Mouse (Mus musculus): ENCODE measurements around the gene Ascl5. TPM values are rescaled to one million over a fixed set of nuclear protein-coding genes. Genes with fewer than 3 reads are reported as not detected.

Ascl5 gene
- not detected in 2 replicates for polyA plus RNA-seq (2015; fragmentation: Nextera tagmentation; extraction: Ambion mirVana)

- 21% methylated on average over 29 of the region's 29 CpGs for WGBS
- H3K27me3 ChIP-seq (ENCODE audit: control insufficient read depth, insufficient read depth, low read length): peaks cover 40% of the 10 kb centered on the region
- H3K9me3 ChIP-seq (replicated peaks; ENCODE audit: control insufficient read depth, low read length): no peaks in the 10 kb centered on the region
- no peak within 1 kb of the TSS for H3K9ac ChIP-seq (ENCODE audit: low read length)
- peak within 1 kb of the TSS; percentile 39 for H3K4me3 ChIP-seq (ENCODE audit: low read length)
- H3K4me2 ChIP-seq (ENCODE audit: low read depth, low read length): peak within 1 kb of the TSS; percentile 59
- ATAC-seq (replicated peaks; ENCODE audit: extremely low read depth, insufficient read depth, low FRiP score): no peak
- no peak within 1 kb of the TSS for H3K27ac ChIP-seq (ENCODE audit: low read length)
- H3K4me1 ChIP-seq (ENCODE audit: control insufficient read depth, insufficient read depth, low read length): peaks cover 7% of the 10 kb centered on the region
- no peaks in the 10 kb centered on the region for H3K36me3 ChIP-seq (ENCODE audit: control insufficient read depth, insufficient read depth)
Observed at GRCm38 (mm10) chr1:136050312-136051012, at the start of gene Ascl5. Gene Ascl5, plus strand, starts transcription at chr1:136050804.

GRCm38 (mm10) chr1:136001438-136001837, 49.2 kb upstream of the Ascl5 start:
- whole genome bisulfite sequencing: 82% methylated on average over 2 of the region's 2 CpGs
- Histone ChIP-seq H3K36me3 (ENCODE audit: control insufficient read depth, insufficient read depth) (no peaks in the 10 kb centered on the region), H3K27me3 (ENCODE audit: control insufficient read depth, insufficient read depth, low read length) (no peaks in the 10 kb centered on the region), H3K9ac (ENCODE audit: low read length) (no peak overlapping the region), H3K4me2 (ENCODE audit: low read depth, low read length) (no peak overlapping the region), H3K9me3 (replicated peaks; ENCODE audit: control insufficient read depth, low read length) (no peaks in the 10 kb centered on the region), H3K4me3 (ENCODE audit: low read length) (no peak overlapping the region), H3K27ac (ENCODE audit: low read length) (no peak overlapping the region), H3K4me1 (ENCODE audit: control insufficient read depth, insufficient read depth, low read length) (peaks cover 5% of the 10 kb centered on the region)
- no peak for ATAC-seq (replicated peaks; ENCODE audit: extremely low read depth, insufficient read depth, low FRiP score)

GRCm38 (mm10) chr1:136006292-136006748, 44.3 kb upstream of the Ascl5 start, which contains the start of gene Igfn1:
Gene Igfn1, minus strand, starts transcription at chr1:136006342.
- Histone ChIP-seq H3K9ac (ENCODE audit: low read length) (peak within 1 kb of the TSS; percentile 63; the same call in 1 of the 2 replicates), H3K27ac (ENCODE audit: low read length) (no peak within 1 kb of the TSS), H3K36me3 (ENCODE audit: control insufficient read depth, insufficient read depth) (no peaks in the 10 kb centered on the region), H3K27me3 (ENCODE audit: control insufficient read depth, insufficient read depth, low read length) (no peaks in the 10 kb centered on the region), H3K4me3 (ENCODE audit: low read length) (peak within 1 kb of the TSS; percentile 61), H3K9me3 (replicated peaks; ENCODE audit: control insufficient read depth, low read length) (peaks cover 3% of the 10 kb centered on the region; the same call in 1 of the 2 replicates), H3K4me1 (ENCODE audit: control insufficient read depth, insufficient read depth, low read length) (peaks cover 2% of the 10 kb centered on the region; the same call in 1 of the 2 replicates), H3K4me2 (ENCODE audit: low read depth, low read length) (peak within 1 kb of the TSS; percentile 92)
- no peak for ATAC-seq (replicated peaks; ENCODE audit: extremely low read depth, insufficient read depth, low FRiP score)
- 82% methylated on average over 3 of the region's 3 CpGs for WGBS

GRCm38 (mm10) chr1:136007211-136008158, 43.1 kb upstream of the Ascl5 start, which contains the start of gene Tmem9:
Gene Tmem9, plus strand, starts transcription at chr1:136008150.
- Histone ChIP-seq H3K27me3 (ENCODE audit: control insufficient read depth, insufficient read depth, low read length) (no peaks in the 10 kb centered on the region), H3K4me3 (ENCODE audit: low read length) (peak within 1 kb of the TSS; percentile 61), H3K9me3 (replicated peaks; ENCODE audit: control insufficient read depth, low read length) (peaks cover 3% of the 10 kb centered on the region; the same call in 1 of the 2 replicates), H3K9ac (ENCODE audit: low read length) (peak within 1 kb of the TSS; percentile 63), H3K4me1 (ENCODE audit: control insufficient read depth, insufficient read depth, low read length) (peaks cover 2% of the 10 kb centered on the region; the same call in 1 of the 2 replicates), H3K36me3 (ENCODE audit: control insufficient read depth, insufficient read depth) (no peaks in the 10 kb centered on the region), H3K4me2 (ENCODE audit: low read depth, low read length) (peak within 1 kb of the TSS; percentile 92), H3K27ac (ENCODE audit: low read length) (no peak within 1 kb of the TSS)
- peak; percentile 95 for ATAC-seq (replicated peaks; ENCODE audit: extremely low read depth, insufficient read depth, low FRiP score)
- 3% methylated on average over 37 of the region's 37 CpGs for whole genome bisulfite sequencing

GRCm38 (mm10) chr1:136008159-136008533, 42.5 kb upstream of the Ascl5 start:
- WGBS: 18% methylated on average over 8 of the region's 8 CpGs
- Histone ChIP-seq H3K36me3 (ENCODE audit: control insufficient read depth, insufficient read depth) (no peaks in the 10 kb centered on the region), H3K4me1 (ENCODE audit: control insufficient read depth, insufficient read depth, low read length) (peaks cover 2% of the 10 kb centered on the region; the same call in 1 of the 2 replicates), H3K27ac (ENCODE audit: low read length) (no peak overlapping the region), H3K9me3 (replicated peaks; ENCODE audit: control insufficient read depth, low read length) (peaks cover 3% of the 10 kb centered on the region; the same call in 1 of the 2 replicates), H3K9ac (ENCODE audit: low read length) (peak overlapping the region; percentile 63; the same call in 1 of the 2 replicates), H3K27me3 (ENCODE audit: control insufficient read depth, insufficient read depth, low read length) (no peaks in the 10 kb centered on the region), H3K4me3 (ENCODE audit: low read length) (peak overlapping the region; percentile 61), H3K4me2 (ENCODE audit: low read depth, low read length) (peak overlapping the region; percentile 92)
- ATAC-seq (replicated peaks; ENCODE audit: extremely low read depth, insufficient read depth, low FRiP score): peak; percentile 11; the same call in 1 of the 2 replicates

GRCm38 (mm10) chr1:136010247-136010646, 40.4 kb upstream of the Ascl5 start:
- Histone ChIP-seq H3K9me3 (replicated peaks; ENCODE audit: control insufficient read depth, low read length) (peaks cover 3% of the 10 kb centered on the region; the same call in 1 of the 2 replicates), H3K4me2 (ENCODE audit: low read depth, low read length) (no peak overlapping the region), H3K4me3 (ENCODE audit: low read length) (no peak overlapping the region), H3K27ac (ENCODE audit: low read length) (no peak overlapping the region), H3K27me3 (ENCODE audit: control insufficient read depth, insufficient read depth, low read length) (no peaks in the 10 kb centered on the region), H3K9ac (ENCODE audit: low read length) (no peak overlapping the region), H3K36me3 (ENCODE audit: control insufficient read depth, insufficient read depth) (no peaks in the 10 kb centered on the region), H3K4me1 (ENCODE audit: control insufficient read depth, insufficient read depth, low read length) (peaks cover 5% of the 10 kb centered on the region)
- 89% methylated on average over 4 of the region's 4 CpGs for WGBS
- no peak for ATAC-seq (replicated peaks; ENCODE audit: extremely low read depth, insufficient read depth, low FRiP score)

GRCm38 (mm10) chr1:136013513-136013912, 37.1 kb upstream of the Ascl5 start:
- no peak for ATAC-seq (replicated peaks; ENCODE audit: extremely low read depth, insufficient read depth, low FRiP score)

GRCm38 (mm10) chr1:136014796-136015502, 35.7 kb upstream of the Ascl5 start:
- peaks cover 11% of the 10 kb centered on the region for H3K4me1 ChIP-seq (ENCODE audit: control insufficient read depth, insufficient read depth, low read length)
- H3K27ac ChIP-seq (ENCODE audit: low read length): no peak overlapping the region

More at GRCm38 (mm10) chr1:136013513-136013912, 37.1 kb upstream of the Ascl5 start:
- H3K9ac ChIP-seq (ENCODE audit: low read length): no peak overlapping the region
- no peaks in the 10 kb centered on the region for H3K27me3 ChIP-seq (ENCODE audit: control insufficient read depth, insufficient read depth, low read length)
- 44% methylated on average over 4 of the region's 4 CpGs for WGBS
- H3K36me3 ChIP-seq (ENCODE audit: control insufficient read depth, insufficient read depth): no peaks in the 10 kb centered on the region
- no peak overlapping the region for H3K4me2 ChIP-seq (ENCODE audit: low read depth, low read length)
- no peak overlapping the region for H3K27ac ChIP-seq (ENCODE audit: low read length)
- H3K9me3 ChIP-seq (replicated peaks; ENCODE audit: control insufficient read depth, low read length): peaks cover 3% of the 10 kb centered on the region; the same call in 1 of the 2 replicates
- H3K4me1 ChIP-seq (ENCODE audit: control insufficient read depth, insufficient read depth, low read length): peaks cover 3% of the 10 kb centered on the region
- H3K4me3 ChIP-seq (ENCODE audit: low read length): no peak overlapping the region

More at GRCm38 (mm10) chr1:136014796-136015502, 35.7 kb upstream of the Ascl5 start:
- ATAC-seq (replicated peaks; ENCODE audit: extremely low read depth, insufficient read depth, low FRiP score): no peak
- H3K4me2 ChIP-seq (ENCODE audit: low read depth, low read length): no peak overlapping the region
- no peaks in the 10 kb centered on the region for H3K27me3 ChIP-seq (ENCODE audit: control insufficient read depth, insufficient read depth, low read length)
- H3K9me3 ChIP-seq (replicated peaks; ENCODE audit: control insufficient read depth, low read length): peaks cover 3% of the 10 kb centered on the region; the same call in 1 of the 2 replicates
- no peak overlapping the region for H3K4me3 ChIP-seq (ENCODE audit: low read length)
- no peaks in the 10 kb centered on the region for H3K36me3 ChIP-seq (ENCODE audit: control insufficient read depth, insufficient read depth)
- H3K9ac ChIP-seq (ENCODE audit: low read length): no peak overlapping the region
- WGBS: 34% methylated on average over 2 of the region's 2 CpGs

All from heart, embryonic 16.5 days (tissue).